Mouse (Mus musculus) megakaryocyte, embryonic 14.5 days (primary cell): ENCODE data around the gene Dusp22.

Experiments used
- FLI1 ChIP-seq: IDR thresholded peaks from 2 replicates; pipeline ENCODE4 v1.6.1; 2012; ENCODE audit warnings: low read length, inconsistent platforms, mixed read lengths
- GATA1 ChIP-seq: IDR thresholded peaks from 3 replicates; pipeline ENCODE4 v1.6.1; 2012; ENCODE audit warnings: mixed read lengths, low read length, inconsistent platforms, borderline replicate concordance

DNA sequence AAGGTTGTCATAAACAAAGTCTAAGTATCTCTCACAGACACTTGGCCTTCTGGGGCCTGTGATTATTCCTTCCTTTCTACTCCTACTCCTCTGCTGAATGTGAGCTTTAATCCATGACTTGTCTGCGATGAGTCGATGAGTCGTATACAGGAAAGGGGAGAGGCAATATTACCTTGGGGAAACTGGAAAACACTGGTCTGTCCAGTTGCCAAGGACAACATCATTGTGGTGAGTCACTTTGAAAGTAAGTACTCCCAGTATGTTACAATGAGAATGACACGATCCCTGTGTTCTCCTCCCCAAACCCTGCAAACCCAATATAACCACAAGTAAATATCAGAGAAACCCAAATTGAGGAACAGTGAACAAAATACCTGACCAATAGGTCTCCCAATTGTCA, 17.7 kb upstream of the Dusp22 start:
- TF ChIP-seq GATA1, result no peak
- no peak for TF ChIP-seq FLI1
